Mouse (Mus musculus) MEL (cell line): ENCODE results near the gene Rnf144b. TPM values are rescaled to one million over a fixed set of nuclear protein-coding genes. Genes with fewer than 3 reads are reported as not detected.

Experiments used
- DNase-seq: peaks from one replicate; pipeline ENCODE4 v3.0.0; 2011; ENCODE audit warnings: low read depth, low spot score
- H3K27ac ChIP-seq: 2 replicates; pipeline ENCODE4 v1.5.1; 2012; ENCODE audit warnings: low read depth, mild to moderate bottlenecking, control low read depth, low read length, moderate library complexity; ENCODE audit not compliant: control insufficient read depth
- H3K27me3 ChIP-seq, 2 experiments: fragments of 150-350 bp in 1 of 2; sonication (generic) in 1 of 2; 2 replicates each; pipeline ENCODE4 v1.6.1; 2012; ENCODE audit warnings: low read length in 2 of 2, mild to moderate bottlenecking in 2 of 2, improper control_type of control experiment in 1 of 2, moderate library complexity in 1 of 2; ENCODE audit not compliant: insufficient read depth in 2 of 2, control insufficient read depth in 1 of 2
- H3K36me3 ChIP-seq, 2 experiments: 2 replicates each; pipeline ENCODE4 v1.6.1; 2012 to 2014; ENCODE audit warnings: low read length in 2 of 2, improper control_type of control experiment in 1 of 2, inconsistent platforms in 1 of 2, mild to moderate bottlenecking in 1 of 2; ENCODE audit not compliant: insufficient read depth in 2 of 2, control insufficient read depth in 1 of 2
- H3K4me1 ChIP-seq, 2 experiments: fragments of 150-350 bp in 1 of 2; sonication (generic) in 1 of 2; 2 replicates each; pipeline ENCODE4 v1.6.1; 2012; ENCODE audit warnings: low read length in 2 of 2, improper control_type of control experiment in 1 of 2, mild to moderate bottlenecking in 1 of 2; ENCODE audit not compliant: insufficient read depth in 2 of 2, control insufficient read depth in 1 of 2
- H3K4me3 ChIP-seq, 2 experiments: fragments of 150-350 bp in 1 of 2; sonication (generic) in 1 of 2; 2 replicates each; pipeline ENCODE4 v1.5.1; 2012; ENCODE audit warnings: low read depth in 2 of 2, low read length in 2 of 2, mild to moderate bottlenecking in 2 of 2, moderate library complexity in 2 of 2, control low read depth in 1 of 2, improper control_type of control experiment in 1 of 2; ENCODE audit not compliant: control insufficient read depth in 1 of 2, insufficient read depth in 1 of 2
- H3K79me2 ChIP-seq: 2 replicates; pipeline ENCODE4 v1.6.1; 2012; ENCODE audit warnings: mild to moderate bottlenecking, low read length, moderate library complexity; ENCODE audit not compliant: control insufficient read depth, poor library complexity, insufficient read depth
- H3K9ac ChIP-seq: 2 replicates; pipeline ENCODE4 v1.6.1; 2012; ENCODE audit warnings: low read depth, mild to moderate bottlenecking, control low read depth, low read length, moderate library complexity; ENCODE audit not compliant: control insufficient read depth, poor library complexity, severe bottlenecking
- H3K9me3 ChIP-seq: fragments of 150-350 bp; sonication (generic); replicated peaks from 2 replicates; pipeline ENCODE4 v1.6.1; 2012; ENCODE audit warnings: mild to moderate bottlenecking, low read length, improper control_type of control experiment, moderate library complexity; ENCODE audit not compliant: insufficient read depth
- BHLHE40 ChIP-seq: IDR thresholded peaks from 2 replicates; pipeline ENCODE4 v1.6.1; 2012; ENCODE audit warnings: low read depth, mild to moderate bottlenecking, inconsistent platforms, low read length, improper control_type of control experiment, borderline replicate concordance
- CHD1 ChIP-seq: IDR thresholded peaks from 2 replicates; pipeline ENCODE4 v1.6.1; 2012; ENCODE audit warnings: low read depth, mild to moderate bottlenecking, inconsistent platforms, low read length, improper control_type of control experiment
- CHD2 ChIP-seq: IDR thresholded peaks from 2 replicates; pipeline ENCODE4 v1.6.1; 2011; ENCODE audit warnings: low read length, improper control_type of control experiment
- EP300 ChIP-seq, 2 experiments: IDR thresholded peaks; 2 replicates each; pipeline ENCODE4 v1.6.1; 2011; ENCODE audit warnings: improper control_type of control experiment in 2 of 2, low read length in 2 of 2, low read depth in 1 of 2, mild to moderate bottlenecking in 1 of 2
- ETS1 ChIP-seq: IDR thresholded peaks from 2 replicates; pipeline ENCODE4 v1.6.1; 2012; ENCODE audit warnings: low read depth, mild to moderate bottlenecking, inconsistent platforms, low read length, improper control_type of control experiment, moderate library complexity
- GABPA ChIP-seq: IDR thresholded peaks from 2 replicates; pipeline ENCODE4 v1.6.1; 2012; ENCODE audit warnings: low read depth, mild to moderate bottlenecking, inconsistent platforms, low read length, improper control_type of control experiment, moderate library complexity
- JUND ChIP-seq: IDR thresholded peaks from 2 replicates; pipeline ENCODE4 v1.6.1; 2011; ENCODE audit warnings: low read depth, mild to moderate bottlenecking, improper control_type of control experiment, low read length
- MAZ ChIP-seq: IDR thresholded peaks from 2 replicates; pipeline ENCODE4 v1.6.1; 2012; ENCODE audit warnings: low read depth, mild to moderate bottlenecking, inconsistent platforms, low read length, improper control_type of control experiment
- NELFE ChIP-seq: IDR thresholded peaks from 2 replicates; pipeline ENCODE4 v1.6.1; 2011; ENCODE audit warnings: low read depth, low read length, improper control_type of control experiment
- NRF1 ChIP-seq: IDR thresholded peaks from 2 replicates; pipeline ENCODE4 v1.6.1; 2014; ENCODE audit warnings: low read depth, mild to moderate bottlenecking, inconsistent platforms, low read length, improper control_type of control experiment, moderate library complexity; ENCODE audit not compliant: poor library complexity, insufficient read depth, severe bottlenecking
- POLR2AphosphoS5 ChIP-seq: IDR thresholded peaks from 2 replicates; pipeline ENCODE4 v1.6.1; 2012; ENCODE audit warnings: low read depth, borderline replicate concordance, mild to moderate bottlenecking, inconsistent platforms, low read length, moderate library complexity, mixed read lengths
- SIN3A ChIP-seq: IDR thresholded peaks from 2 replicates; pipeline ENCODE4 v1.6.1; 2012; ENCODE audit warnings: low read length, improper control_type of control experiment, inconsistent platforms
- SMC3 ChIP-seq: IDR thresholded peaks from 2 replicates; pipeline ENCODE4 v1.6.1; 2011; ENCODE audit warnings: low read depth, low read length, improper control_type of control experiment
- TBP ChIP-seq: IDR thresholded peaks from 2 replicates; pipeline ENCODE4 v1.8.0; 2011; ENCODE audit warnings: low read depth, low read length, improper control_type of control experiment
- USF1 ChIP-seq: IDR thresholded peaks from 2 replicates; pipeline ENCODE4 v1.6.1; 2014; ENCODE audit warnings: low read depth, mild to moderate bottlenecking, inconsistent platforms, low read length, improper control_type of control experiment, moderate library complexity
- USF2 ChIP-seq, 2 experiments: IDR thresholded peaks; 2 replicates each; pipeline ENCODE4 v1.6.1; 2011 to 2012; ENCODE audit warnings: improper control_type of control experiment in 2 of 2, low read length in 2 of 2, borderline replicate concordance in 1 of 2, inconsistent platforms in 1 of 2, low read depth in 1 of 2, mild to moderate bottlenecking in 1 of 2; ENCODE audit not compliant: insufficient read depth in 1 of 2
- ZC3H11A ChIP-seq: IDR thresholded peaks from 2 replicates; pipeline ENCODE4 v1.6.1; 2012; ENCODE audit warnings: low read depth, mild to moderate bottlenecking, inconsistent platforms, low read length, improper control_type of control experiment
- ZNF384 ChIP-seq: IDR thresholded peaks from 2 replicates; pipeline ENCODE4 v1.6.1; 2012; ENCODE audit warnings: low read depth, mild to moderate bottlenecking, inconsistent platforms, low read length, improper control_type of control experiment
- polyA plus RNA-seq, 2 experiments: library from polyadenylated mRNA; stranded (reverse) in 1 of 2; unstranded in 1 of 2; fragments of >175 nt in 1 of 2; fragments of >200 nt in 1 of 2; gene quantifications; 2 replicates each; pipeline versions ENCODE4 v1.2.1 to v1.2.4; 2012; ENCODE audit warnings: low replicate concordance in 2 of 2, low read depth in 1 of 2; ENCODE audit not compliant: insufficient read length in 2 of 2, insufficient read depth in 1 of 2, missing spikeins in 1 of 2
- total RNA-seq: library from RNA; depleted of rRNA; stranded (reverse); fragments of 300-350 nt; gene quantifications from 2 replicates; pipeline ENCODE4 v1.2.3, GENCODE M21; 2012

Rnf144b gene
- total and polyA plus RNA-seq, 3 experiments: not detected

- Histone ChIP-seq H3K27ac (no peak overlapping the region), H3K36me3 (no peaks in the 10 kb centered on the region), H3K9me3 (no peaks in the 10 kb centered on the region), H3K4me3 (no peak overlapping the region), H3K4me1 (no peaks in the 10 kb centered on the region), H3K27me3 (no peaks in the 10 kb centered on the region), H3K9ac (no peak overlapping the region), H3K79me2 (no peaks in the 10 kb centered on the region)
- no peak for TF ChIP-seq JUND
- TF ChIP-seq NELFE: no peak
- TF ChIP-seq TBP: no peak
- no peak for TF ChIP-seq GABPA
- TF ChIP-seq ZC3H11A: no peak
- TF ChIP-seq USF2 (IDR thresholded peaks at IDR 0.05; ENCODE audit: borderline replicate concordance in 1 of 2, insufficient read depth in 1 of 2, low read depth in 1 of 2, low read length in 2 of 2): no peak
- TF ChIP-seq MAZ: no peak
- no peak for DNase-seq
These were observed 94.7 kb downstream of the Rnf144b start for GRCm38 (mm10) chr13:47217107-47217571.

DNA sequence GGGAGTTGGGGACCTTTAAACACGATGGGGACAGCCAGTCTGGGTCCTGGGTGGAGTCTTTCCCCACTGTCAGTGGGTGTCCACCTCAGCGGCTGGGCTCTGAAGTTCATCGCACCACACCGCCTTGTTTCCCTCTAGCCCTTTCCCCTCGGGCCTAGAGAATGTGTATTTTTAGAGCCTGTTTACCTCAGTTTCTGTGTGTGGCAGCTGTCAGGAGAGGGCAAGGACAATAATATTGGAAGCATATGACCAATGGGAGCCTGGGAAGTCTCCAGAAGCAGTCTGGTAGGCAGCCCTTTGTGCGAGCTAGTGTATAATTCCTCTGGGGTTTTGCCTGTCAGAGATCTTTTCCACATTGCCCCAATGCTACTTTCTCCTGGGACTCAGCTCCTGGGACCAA, 95.9 kb downstream of the Rnf144b start:
- H3K4me1 ChIP-seq: no peaks in the 10 kb centered on the region
- no peak overlapping the region for H3K9ac ChIP-seq
- H3K79me2 ChIP-seq: no peaks in the 10 kb centered on the region
- H3K27me3 ChIP-seq: no peaks in the 10 kb centered on the region
- TF ChIP-seq CHD1 (no peak), BHLHE40 (no peak), USF2 (IDR thresholded peaks at IDR 0.05; ENCODE audit: borderline replicate concordance in 1 of 2, insufficient read depth in 1 of 2, low read depth in 1 of 2, low read length in 2 of 2) (no peak), ETS1 (no peak), POLR2AphosphoS5 (no peak), ZC3H11A (no peak), TBP (no peak), ZNF384 (no peak), EP300 (IDR thresholded peaks at IDR 0.05; ENCODE audit: low read depth in 1 of 2, low read length in 2 of 2) (no peak), SIN3A (no peak), JUND (no peak), CHD2 (no peak), SMC3 (no peak), USF1 (no peak), NRF1 (no peak)
- no peak overlapping the region for H3K27ac ChIP-seq
- no peak overlapping the region for H3K4me3 ChIP-seq
- no peaks in the 10 kb centered on the region for H3K36me3 ChIP-seq
- H3K9me3 ChIP-seq: no peaks in the 10 kb centered on the region
- no peak for DNase-seq
